Mouse (Mus musculus) limb, embryonic 14.5 days (tissue): ENCODE measurements at regions not wholly inside any gene's neighbourhood (a gene's known extent, or its start where the extent isn't known, plus 50 kb on each side); places are given as distances from the start of the nearest gene placed in this dataset.

Experiments used
- ATAC-seq: fragments of 200-750 bp; cut with Nextera tagmentation; 2 replicates; pipeline ENCODE4 v1.8.0; 2017; ENCODE audit warnings: low read depth, moderate number of reproducible peaks, moderate TSS enrichment; ENCODE audit not compliant: low FRiP score
- DNase-seq: peaks from one replicate; pipeline ENCODE4 v3.0.0-alpha.2; 2015; ENCODE audit warnings: low spot score
- H3K27ac ChIP-seq: fragments of 300-500 bp; sonication (generic); replicated peaks from 2 replicates; pipeline ENCODE4 v1.5.1; 2014; ENCODE audit warnings: low read depth, mild to moderate bottlenecking, low read length, moderate library complexity, mixed read lengths
- H3K27me3 ChIP-seq: fragments of 300-500 bp; sonication (generic); 2 replicates; pipeline ENCODE4 v1.6.1; 2014; ENCODE audit warnings: low read length, mixed read lengths; ENCODE audit not compliant: control insufficient read depth, insufficient read depth
- H3K36me3 ChIP-seq: fragments of 300-500 bp; sonication (generic); 2 replicates; pipeline ENCODE4 v1.6.1; 2014; ENCODE audit warnings: mild to moderate bottlenecking, low read length, moderate library complexity, mixed read lengths; ENCODE audit not compliant: control insufficient read depth, insufficient read depth
- H3K4me1 ChIP-seq: fragments of 300-500 bp; sonication (generic); 2 replicates; pipeline ENCODE4 v1.6.1; 2014; ENCODE audit warnings: antibody characterized with exemption, low read length, mixed read lengths; ENCODE audit not compliant: control insufficient read depth, insufficient read depth
- H3K4me2 ChIP-seq: fragments of 300-500 bp; sonication (generic); replicated peaks from 2 replicates; pipeline ENCODE4 v1.6.1; 2014; ENCODE audit warnings: low read depth, mild to moderate bottlenecking, low read length, moderate library complexity; ENCODE audit not compliant: severe bottlenecking
- H3K4me3 ChIP-seq: fragments of 300-500 bp; sonication (generic); replicated peaks from 2 replicates; pipeline ENCODE4 v1.5.1; 2014; ENCODE audit warnings: low read length
- H3K9ac ChIP-seq: fragments of 300-500 bp; sonication (generic); 2 replicates; pipeline ENCODE4 v1.6.1; 2014; ENCODE audit warnings: mild to moderate bottlenecking, low read depth, low read length, moderate library complexity; ENCODE audit not compliant: severe bottlenecking
- H3K9me3 ChIP-seq: fragments of 300-500 bp; sonication (generic); 2 replicates; pipeline ENCODE4 v1.6.1; 2016; ENCODE audit warnings: low read length; ENCODE audit not compliant: control insufficient read depth
- POLR2A ChIP-seq: fragments of 200-500 bp; IDR thresholded peaks from 2 replicates; pipeline ENCODE4 v1.8.0; 2012; ENCODE audit warnings: inconsistent platforms, mild to moderate bottlenecking, moderate library complexity, borderline replicate concordance; ENCODE audit not compliant: insufficient read depth, insufficient read length; ENCODE audit errors: extremely low read depth
- WGBS: fragments of 180-500 bp; shearing (Covaris S2); extraction: QIAGEN DNeasy Blood & Tissue Kit; methylation state at CpG from one replicate; pipeline ENCODE4 v1.1.7; 2014; 5-methylcytosine and 5-hydroxymethylcytosine counted together

DNA sequence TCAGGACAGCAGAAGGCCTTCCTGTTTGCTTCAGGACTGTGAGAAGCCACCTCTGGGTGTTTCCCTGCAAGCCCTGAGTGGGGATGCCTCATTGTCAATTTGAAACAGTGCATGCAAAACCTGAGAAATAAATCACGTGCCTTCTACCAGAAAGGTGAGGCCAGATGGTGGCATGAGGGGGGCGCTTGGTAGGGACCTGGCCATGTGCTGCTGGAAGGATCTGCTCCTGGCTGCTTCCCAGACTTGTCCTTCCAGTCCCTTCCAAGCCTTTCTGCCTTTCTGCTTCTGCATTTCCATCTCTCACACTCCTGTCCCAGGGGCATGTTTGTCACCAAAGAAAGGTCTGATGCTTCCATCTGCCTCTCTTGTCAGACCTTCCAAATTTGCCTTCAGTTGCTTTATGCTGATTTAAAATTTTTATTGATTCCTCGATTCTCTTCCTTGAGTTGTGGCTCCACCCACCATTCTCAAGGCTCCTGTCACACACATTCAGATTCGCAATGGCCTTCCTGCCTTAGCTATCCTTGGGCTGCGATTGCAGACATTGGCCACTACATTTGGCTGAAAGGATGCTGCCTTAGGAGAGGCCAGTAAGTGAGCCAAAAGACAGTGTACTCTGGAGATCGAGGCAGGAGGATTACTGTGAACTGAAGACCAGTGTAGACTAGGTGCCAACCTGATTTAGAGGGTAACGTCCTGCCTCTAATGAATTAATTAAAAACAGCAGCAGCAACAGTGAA is 289.9 kb downstream of the Tcerg1l start:
- TF ChIP-seq POLR2A = no peak
- H3K9ac ChIP-seq = no peak overlapping the region
- DNase-seq (no peak), ATAC-seq (no peak)
- no peak overlapping the region for H3K27ac ChIP-seq
- no peak overlapping the region for H3K4me3 ChIP-seq
- no peak overlapping the region for H3K4me2 ChIP-seq
- no peaks in the 10 kb centered on the region for H3K9me3 ChIP-seq
- no peaks in the 10 kb centered on the region for H3K4me1 ChIP-seq
- 42% methylated on average over 7 of the region's 7 CpGs for WGBS
- no peaks in the 10 kb centered on the region for H3K27me3 ChIP-seq
- H3K36me3 ChIP-seq = no peaks in the 10 kb centered on the region

DNA sequence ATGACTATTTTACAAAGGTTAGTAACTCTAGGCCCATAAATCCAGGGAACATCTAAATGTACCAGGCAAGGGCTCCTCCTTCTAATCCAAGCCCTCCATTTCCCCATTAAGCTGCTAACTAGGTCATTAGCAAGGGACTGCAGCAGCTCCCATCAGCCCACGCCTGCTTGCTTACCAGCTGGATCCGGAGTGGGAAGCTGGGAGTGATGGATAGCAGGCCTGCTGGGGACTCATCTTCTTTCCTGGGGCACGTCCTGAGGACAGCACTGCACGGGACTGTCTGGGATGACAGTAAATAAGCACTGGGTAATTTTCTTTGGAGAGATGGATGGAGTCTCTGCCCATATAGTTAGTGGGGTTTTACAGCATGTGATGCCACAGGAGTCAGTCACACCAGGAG is 276.0 kb downstream of the Tcerg1l start:
- TF ChIP-seq POLR2A = no peak
- no peaks in the 10 kb centered on the region for H3K27me3 ChIP-seq
- no peaks in the 10 kb centered on the region for H3K36me3 ChIP-seq
- ATAC-seq (no peak), DNase-seq (no peak)
- no peak overlapping the region for H3K9ac ChIP-seq
- no peaks in the 10 kb centered on the region for H3K4me1 ChIP-seq
- H3K4me2 ChIP-seq = no peak overlapping the region
- no peak overlapping the region for H3K27ac ChIP-seq
- 15% methylated on average over 4 of the region's 4 CpGs for WGBS
- H3K4me3 ChIP-seq = no peak overlapping the region
- no peaks in the 10 kb centered on the region for H3K9me3 ChIP-seq

DNA sequence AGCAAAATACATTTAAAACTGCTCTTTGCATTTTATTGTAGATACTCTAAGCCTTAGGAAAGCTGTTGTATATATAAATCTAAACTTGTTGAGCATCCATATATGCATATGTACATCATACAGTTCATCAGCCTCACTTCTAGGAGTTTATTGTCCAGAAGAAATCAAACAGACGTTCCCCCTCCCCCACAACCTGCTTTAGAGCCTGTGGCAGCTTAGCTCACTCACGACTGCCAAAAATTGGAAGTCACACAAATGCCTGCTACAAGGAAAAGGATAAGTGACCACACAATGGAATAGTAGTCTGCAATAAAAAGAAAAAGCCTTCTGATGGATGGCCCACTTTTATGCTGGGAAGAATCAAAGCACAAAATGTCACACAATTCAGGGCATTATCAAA is 267.8 kb downstream of the Tcerg1l start:
- H3K9ac ChIP-seq = no peak overlapping the region
- ATAC-seq = no peak
- H3K36me3 ChIP-seq = no peaks in the 10 kb centered on the region
- H3K4me2 ChIP-seq = no peak overlapping the region
- H3K27me3 ChIP-seq = no peaks in the 10 kb centered on the region
- 37% methylated on average over 2 of the region's 2 CpGs for WGBS
- TF ChIP-seq POLR2A = no peak
- no peaks in the 10 kb centered on the region for H3K4me1 ChIP-seq
- no peak for DNase-seq
- H3K9me3 ChIP-seq = no peaks in the 10 kb centered on the region
- H3K27ac ChIP-seq = no peak overlapping the region
- H3K4me3 ChIP-seq = no peak overlapping the region

DNA sequence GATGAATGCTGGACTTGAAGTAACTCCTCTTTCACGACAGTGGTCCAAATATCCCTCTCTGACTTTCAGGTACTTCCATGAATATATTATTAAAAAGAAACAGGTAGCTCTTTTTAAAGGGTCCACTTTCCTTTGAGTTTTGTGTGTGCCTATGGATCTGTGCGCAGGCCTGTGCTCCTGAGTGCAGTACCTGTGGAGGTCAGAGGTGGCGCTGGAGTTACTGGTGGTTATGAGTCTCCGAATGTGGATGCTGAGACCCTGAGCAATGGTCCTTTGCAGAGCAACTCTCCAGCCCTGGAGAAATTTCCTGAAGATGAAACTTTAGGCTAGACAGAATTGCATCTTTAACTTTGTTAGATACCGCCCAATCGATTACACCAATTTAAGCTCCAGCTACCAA is 264.1 kb downstream of the Tcerg1l start:
- H3K36me3 ChIP-seq = no peaks in the 10 kb centered on the region
- 88% methylated on average over 6 of the region's 6 CpGs for WGBS
- H3K4me1 ChIP-seq = no peaks in the 10 kb centered on the region
- H3K4me2 ChIP-seq = no peak overlapping the region
- DNase-seq (no peak), ATAC-seq (no peak)
- no peak overlapping the region for H3K27ac ChIP-seq
- H3K9ac ChIP-seq = no peak overlapping the region
- no peaks in the 10 kb centered on the region for H3K9me3 ChIP-seq
- H3K27me3 ChIP-seq = no peaks in the 10 kb centered on the region
- no peak overlapping the region for H3K4me3 ChIP-seq
- TF ChIP-seq POLR2A = no peak

DNA sequence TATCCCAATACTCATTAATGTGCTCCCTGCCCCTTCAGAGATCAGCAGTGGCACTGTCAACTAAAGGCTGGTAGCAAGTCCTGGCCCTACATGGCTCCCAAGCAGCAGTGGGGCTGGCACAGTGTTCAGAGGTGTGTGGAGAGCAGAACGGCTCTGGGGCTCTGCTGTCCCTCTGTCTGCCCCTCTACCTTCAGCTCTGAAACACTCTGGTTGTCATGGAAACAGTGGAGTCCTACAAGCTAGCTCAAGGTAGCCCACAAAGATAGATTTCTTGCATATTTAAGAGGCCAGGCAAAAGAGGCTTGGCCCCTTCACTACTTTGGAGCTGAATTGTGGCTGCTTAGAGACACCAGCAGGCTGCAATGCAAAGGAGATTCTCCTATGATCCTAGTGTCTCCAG is 259.6 kb downstream of the Tcerg1l start:
- no peaks in the 10 kb centered on the region for H3K36me3 ChIP-seq
- WGBS = 50% methylated on average over 1 of the region's 1 CpGs
- ATAC-seq (no peak), DNase-seq (no peak)
- no peaks in the 10 kb centered on the region for H3K27me3 ChIP-seq
- H3K4me1 ChIP-seq = no peaks in the 10 kb centered on the region
- H3K4me2 ChIP-seq = no peak overlapping the region
- H3K9ac ChIP-seq = no peak overlapping the region
- TF ChIP-seq POLR2A = no peak
- no peaks in the 10 kb centered on the region for H3K9me3 ChIP-seq
- H3K27ac ChIP-seq = no peak overlapping the region
- H3K4me3 ChIP-seq = no peak overlapping the region

DNA sequence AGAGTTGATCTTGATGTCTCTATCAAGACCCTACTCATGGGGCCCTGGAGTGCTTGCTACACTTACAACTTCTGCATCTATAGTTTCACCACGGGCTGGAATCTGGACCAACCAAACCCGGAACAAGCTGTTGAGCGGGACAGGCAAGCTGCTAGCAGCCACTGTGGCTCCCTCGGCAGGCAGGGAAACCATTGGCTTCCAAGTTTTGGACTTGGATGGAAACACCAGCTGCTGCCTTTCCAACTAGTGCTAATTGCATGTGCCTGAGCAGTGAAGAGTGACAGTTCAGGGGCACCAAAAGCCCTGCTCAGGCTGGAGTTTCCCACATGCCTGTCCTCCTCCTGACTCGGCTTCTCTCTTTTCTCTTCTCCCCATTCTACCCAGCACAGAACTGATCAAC is 257.8 kb downstream of the Tcerg1l start:
- no peaks in the 10 kb centered on the region for H3K4me1 ChIP-seq
- no peaks in the 10 kb centered on the region for H3K9me3 ChIP-seq
- no peak overlapping the region for H3K4me2 ChIP-seq
- H3K36me3 ChIP-seq = no peaks in the 10 kb centered on the region
- no peak for TF ChIP-seq POLR2A
- no peak overlapping the region for H3K27ac ChIP-seq
- H3K27me3 ChIP-seq = no peaks in the 10 kb centered on the region
- ATAC-seq (no peak), DNase-seq (no peak)
- 75% methylated on average over 5 of the region's 5 CpGs for whole genome bisulfite sequencing
- no peak overlapping the region for H3K9ac ChIP-seq
- no peak overlapping the region for H3K4me3 ChIP-seq
